Mouse (Mus musculus) cerebellum, postnatal 25 days (tissue): Measurements from ENCODE around the gene Gabpb1.
"Not testable (repeated sequence)": the region's sequence is repeated elsewhere in the genome, so short reads cannot be mapped to it uniquely, and the experiment has no call there.

Source experiments
- DNase-seq, 2 experiments: peaks; one replicate each; pipeline ENCODE4 v3.0.0; 2021; ENCODE audit warnings: mixed read lengths in 2 of 2

The Gabpb1 gene

GRCm38 (mm10) chr2:126635939-126636823 lies 40.0 kb downstream of the Gabpb1 start:
- no peak for DNase-seq

GRCm38 (mm10) chr2:126633165-126633564 lies 43.0 kb downstream of the Gabpb1 start:
- no peak for DNase-seq

GRCm38 (mm10) chr2:126628455-126628995 lies 47.6 kb downstream of the Gabpb1 start:
- DNase-seq = no peak

GRCm38 (mm10) chr2:126623138-126623537 lies 53.0 kb downstream of the Gabpb1 start:
- peak; percentile 82 to 85 for DNase-seq

GRCm38 (mm10) chr2:126622455-126622854 lies 53.7 kb downstream of the Gabpb1 start:
- DNase-seq = no peak

- no peak for DNase-seq
These were observed 56.9 kb downstream of the Gabpb1 start, which contains the start of gene Hdc for GRCm38 (mm10) chr2:126619249-126619704. Hdc (minus strand) TSS chr2:126619299.

- DNase-seq = no peak
These were observed 57.5 kb downstream of the Gabpb1 start for GRCm38 (mm10) chr2:126618470-126619179.

- peak in 1 of 2 experiments; percentile 26 for DNase-seq
These were observed 60.8 kb downstream of the Gabpb1 start for GRCm38 (mm10) chr2:126615355-126615754.

- not testable (repeated sequence) for DNase-seq
These were observed 66.5 kb downstream of the Gabpb1 start for GRCm38 (mm10) chr2:126609600-126609999.

GRCm38 (mm10) chr2:126607553-126608203 lies 68.5 kb downstream of the Gabpb1 start:
- DNase-seq = no peak

- DNase-seq = no peak
These were observed 69.5 kb downstream of the Gabpb1 start for GRCm38 (mm10) chr2:126606688-126607062.

- DNase-seq = no peak
These were observed 70.0 kb downstream of the Gabpb1 start for GRCm38 (mm10) chr2:126606061-126606687.

- no peak for DNase-seq
These were observed 74.1 kb downstream of the Gabpb1 start for GRCm38 (mm10) chr2:126601918-126602600.

GRCm38 (mm10) chr2:126600533-126600932 lies 75.6 kb downstream of the Gabpb1 start:
- DNase-seq = no peak

- peak in 1 of 2 experiments; percentile 15 for DNase-seq
These were observed 77.1 kb downstream of the Gabpb1 start for GRCm38 (mm10) chr2:126599005-126599404.

- DNase-seq = no peak
These were observed 77.8 kb downstream of the Gabpb1 start for GRCm38 (mm10) chr2:126598359-126598758.

- DNase-seq = no peak
These were observed 78.6 kb downstream of the Gabpb1 start for GRCm38 (mm10) chr2:126597279-126598241.

- no peak for DNase-seq
These were observed 79.6 kb downstream of the Gabpb1 start for GRCm38 (mm10) chr2:126596347-126597072.

- peak; percentile 78 to 87 for DNase-seq
These were observed 82.1 kb downstream of the Gabpb1 start for GRCm38 (mm10) chr2:126593831-126594610.
